Comparison of ENCODE assay signal across 15 mouse cellular contexts in genomic region chr19:31370106-31370505, GRCm38 (mm10).
"Had no signal": no experiment of that assay in that cellular context is flagged by ENCODE, and none has a peak within 500 bp of the region (broad histone marks: within the 10 kb centered on the region; RNA-seq: fewer than 3 reads in every experiment).

No protein-coding gene starts in this region.

- H3K9me3 ChIP-seq: limb, embryonic 12.5 days; liver, embryonic 12.5 days; lung, embryonic 15.5 days; midbrain, embryonic 10.5 days; neural tube, embryonic 15.5 days had no signal

- DNase-seq: kidney, postnatal 4 days; midbrain, embryonic 14.5 days; right cerebral cortex, adult 18-20 months; right cerebral cortex, postnatal 25 days; thymus, postnatal 36 days had no signal

- H3K36me3 ChIP-seq: limb, embryonic 12.5 days; liver, embryonic 12.5 days; lung, embryonic 15.5 days; midbrain, embryonic 10.5 days; neural tube, embryonic 15.5 days had no signal

- H3K9ac ChIP-seq: limb, embryonic 12.5 days; liver, embryonic 12.5 days; lung, embryonic 15.5 days; neural tube, embryonic 15.5 days had no signal

- ATAC-seq: hindbrain, embryonic 16.5 days; inflammation-experienced regulatory T-cells, adult 6 months; intestine, postnatal 0 days; liver, embryonic 12.5 days had no signal

- H3K4me3 ChIP-seq: layer of hippocampus, adult 2 months; limb, embryonic 12.5 days; liver, embryonic 12.5 days; lung, embryonic 15.5 days; midbrain, embryonic 10.5 days; myocyte; neural tube, embryonic 15.5 days had no signal

- H3K4me1 ChIP-seq: limb, embryonic 12.5 days; liver, embryonic 12.5 days; midbrain, embryonic 10.5 days; neural tube, embryonic 15.5 days had no signal

- H3K27me3 ChIP-seq: limb, embryonic 12.5 days; liver, embryonic 12.5 days; lung, embryonic 15.5 days; neural tube, embryonic 15.5 days had no signal

- H3K27ac ChIP-seq: layer of hippocampus, adult 2 months; limb, embryonic 12.5 days; liver, embryonic 12.5 days; lung, embryonic 15.5 days; midbrain, embryonic 10.5 days; neural tube, embryonic 15.5 days had no signal

- H3K4me2 ChIP-seq: limb, embryonic 12.5 days; liver, embryonic 12.5 days; lung, embryonic 15.5 days; neural tube, embryonic 15.5 days had no signal
